Mouse (Mus musculus) embryo, embryonic 10 days (tissue): ENCODE results near the gene Drg2.
A peak's percentile ranks its signal among the peaks of the same experiment; 100 is the strongest.

Experiments used
- DNase-seq: peaks from one replicate; pipeline ENCODE4 v3.0.0-alpha.2; 2015; ENCODE audit warnings: low spot score

Drg2 gene

GRCm38 (mm10) chr11:60469039-60469438 lies 14.6 kb downstream of the Drg2 start, which contains the start of gene Myo15:
TSS of gene Myo15 (plus strand) at chr11:60469339.
- DNase-seq: no peak

GRCm38 (mm10) chr11:60470743-60471142 lies 16.4 kb downstream of the Drg2 start:
- no peak for DNase-seq

DNA sequence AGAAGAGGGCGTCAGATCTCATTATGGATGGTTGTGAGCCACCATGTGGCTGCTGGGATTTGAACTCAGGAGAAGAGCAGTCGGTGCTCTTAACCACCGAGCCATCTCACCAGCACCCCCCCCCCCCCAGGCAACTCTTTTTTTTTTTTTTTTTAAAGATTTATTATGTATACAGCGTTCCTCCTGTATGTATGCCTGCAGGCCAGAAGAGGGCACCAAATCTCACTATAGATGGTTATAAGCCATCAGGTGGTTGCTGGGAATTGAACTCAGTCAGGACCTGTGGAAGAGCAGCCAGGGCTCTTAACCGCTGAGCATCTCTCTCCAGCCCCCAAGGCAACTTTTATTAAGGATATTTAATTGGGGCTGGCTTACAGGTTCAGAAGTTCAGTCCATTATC lies 20.1 kb downstream of the Drg2 start:
- no peak for DNase-seq

GRCm38 (mm10) chr11:60475668-60476362 lies 21.4 kb downstream of the Drg2 start:
- DNase-seq: no peak

GRCm38 (mm10) chr11:60478121-60478520 lies 23.7 kb downstream of the Drg2 start:
- DNase-seq: peak; percentile 51

DNA sequence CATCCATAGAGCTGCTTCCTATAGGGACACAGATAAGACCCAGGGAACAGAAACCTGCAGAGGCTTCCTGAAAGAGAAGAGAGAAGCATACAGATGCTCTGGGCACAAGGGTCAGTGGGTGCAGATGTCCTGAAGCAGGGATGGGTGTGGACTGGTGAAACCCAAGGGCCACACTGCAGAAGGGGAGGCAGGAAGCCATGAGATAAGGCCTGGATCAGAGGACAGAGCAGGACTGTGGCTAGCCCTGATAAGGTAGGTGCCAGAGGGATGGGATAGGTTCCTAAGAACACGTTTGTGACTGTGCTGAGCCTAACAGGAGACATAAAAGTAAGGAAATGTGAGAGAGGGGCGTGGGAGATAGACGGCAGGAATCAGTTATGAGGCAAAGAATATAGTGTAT lies 31.9 kb downstream of the Drg2 start:
- no peak for DNase-seq

- DNase-seq: no peak
Observed at GRCm38 (mm10) chr11:60492726-60493125, 38.3 kb downstream of the Drg2 start.

DNA sequence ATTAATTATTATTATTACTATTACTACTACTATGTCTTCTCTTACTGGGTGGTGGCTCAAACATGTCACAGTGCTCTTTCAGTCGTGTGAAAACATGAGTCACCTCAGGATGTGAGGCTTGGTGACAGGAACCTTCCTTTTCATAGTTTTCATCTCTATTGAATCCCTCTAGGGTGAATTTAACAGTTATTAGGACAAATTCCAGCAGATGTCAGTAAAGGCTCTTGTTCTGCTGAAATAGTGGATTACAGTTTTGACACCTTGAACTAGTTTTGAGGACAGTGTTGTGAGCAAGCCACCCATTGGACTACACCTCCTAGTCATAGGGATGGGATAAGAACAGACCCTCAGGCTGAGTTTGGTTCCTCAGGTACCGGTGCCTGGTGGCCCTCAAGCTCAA lies 41.3 kb downstream of the Drg2 start:
- no peak for DNase-seq

- DNase-seq: no peak
Observed at GRCm38 (mm10) chr11:60507281-60507680, 52.9 kb downstream of the Drg2 start.

DNA sequence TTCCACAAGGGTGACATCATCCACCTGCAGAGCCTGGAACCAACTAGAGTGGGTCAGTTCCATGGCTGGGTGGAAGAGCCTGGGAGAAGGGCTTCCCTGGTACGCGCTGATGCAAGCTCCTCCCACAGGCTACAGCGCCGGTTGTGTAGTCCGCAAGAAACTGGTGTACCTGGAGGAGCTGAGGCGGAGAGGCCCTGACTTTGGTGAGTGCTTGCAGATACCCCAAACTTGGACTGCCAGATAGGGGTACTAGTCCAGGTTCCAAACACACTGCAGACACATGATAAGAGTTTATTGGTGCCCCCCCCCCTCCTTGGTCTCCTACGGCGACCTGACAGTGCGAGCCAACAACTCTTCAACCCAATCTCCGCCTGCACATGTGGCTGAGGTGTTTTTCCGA lies 54.6 kb downstream of the Drg2 start:
- peak; percentile 21 for DNase-seq

- peak; percentile 41 for DNase-seq
Observed at GRCm38 (mm10) chr11:60509500-60509899, 55.1 kb downstream of the Drg2 start.

DNA sequence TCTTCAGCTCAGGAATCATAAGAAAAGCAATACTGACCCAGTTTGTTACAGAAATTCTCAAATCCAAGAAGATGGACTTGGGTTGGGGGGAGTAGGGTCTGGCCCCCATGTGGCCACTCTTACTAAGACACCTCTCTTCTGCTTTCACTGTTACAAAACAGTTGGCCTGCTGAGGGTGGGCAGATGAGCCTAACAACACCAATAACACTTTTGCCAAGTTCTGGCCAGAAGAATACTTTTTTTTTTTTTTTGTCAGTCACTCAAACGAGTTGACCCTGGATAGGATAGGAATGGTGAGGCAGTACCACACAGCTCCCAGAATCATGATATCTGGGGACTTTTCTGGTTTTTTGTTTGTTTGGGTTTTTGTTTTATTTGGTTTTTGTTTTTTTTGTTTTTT lies 57.5 kb downstream of the Drg2 start:
- no peak for DNase-seq

DNA sequence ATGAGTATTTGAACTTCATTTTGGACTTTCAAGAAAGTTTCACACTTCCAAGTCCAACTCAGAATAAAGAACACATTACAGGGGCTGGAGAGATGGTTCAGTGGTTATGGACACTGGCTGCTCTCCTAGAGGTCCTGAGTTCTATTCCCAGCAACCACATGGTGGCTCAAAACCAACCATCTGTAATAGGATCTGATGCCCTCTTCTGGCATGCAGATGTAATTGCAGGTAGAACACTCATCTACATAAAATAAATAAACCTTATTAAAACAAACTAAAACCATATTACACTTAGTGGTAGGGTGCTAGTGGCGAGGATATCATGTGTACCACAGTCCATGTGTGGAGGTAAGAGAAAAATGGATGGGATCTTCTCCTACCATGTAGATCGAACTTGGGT lies 58.1 kb downstream of the Drg2 start:
- DNase-seq: no peak

- DNase-seq: no peak
Observed at GRCm38 (mm10) chr11:60514941-60515340, 60.5 kb downstream of the Drg2 start.

- DNase-seq: no peak
Observed at GRCm38 (mm10) chr11:60518305-60518704, 63.9 kb downstream of the Drg2 start.
